Mouse (Mus musculus) embryo, embryonic 10 days (tissue): ENCODE measurements around the gene Nt5c1a.

ENCODE experiments used
- DNase-seq: peaks from one replicate; pipeline ENCODE4 v3.0.0-alpha.2; 2015; ENCODE audit warnings: low spot score

Gene Nt5c1a

DNA sequence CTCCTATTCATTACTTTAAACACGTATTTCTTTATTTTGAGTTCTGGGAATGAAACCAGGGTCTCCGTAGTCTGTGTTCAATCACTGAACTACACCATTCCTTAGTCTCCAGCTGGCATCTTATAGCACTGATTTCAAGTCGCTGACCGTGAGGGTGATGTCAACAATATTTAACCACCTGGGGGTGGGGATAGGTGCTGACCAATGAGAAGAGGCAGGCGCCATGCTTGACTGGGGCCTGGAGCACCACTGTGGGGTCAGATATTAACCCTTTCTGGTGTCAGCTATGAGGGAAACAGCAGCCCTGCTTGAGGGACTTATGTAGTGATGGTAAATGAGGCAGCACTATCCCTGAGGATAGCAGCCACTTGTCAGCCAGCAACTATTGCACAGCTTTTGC is 10.1 kb downstream of the Nt5c1a start:
- DNase-seq: no peak

DNA sequence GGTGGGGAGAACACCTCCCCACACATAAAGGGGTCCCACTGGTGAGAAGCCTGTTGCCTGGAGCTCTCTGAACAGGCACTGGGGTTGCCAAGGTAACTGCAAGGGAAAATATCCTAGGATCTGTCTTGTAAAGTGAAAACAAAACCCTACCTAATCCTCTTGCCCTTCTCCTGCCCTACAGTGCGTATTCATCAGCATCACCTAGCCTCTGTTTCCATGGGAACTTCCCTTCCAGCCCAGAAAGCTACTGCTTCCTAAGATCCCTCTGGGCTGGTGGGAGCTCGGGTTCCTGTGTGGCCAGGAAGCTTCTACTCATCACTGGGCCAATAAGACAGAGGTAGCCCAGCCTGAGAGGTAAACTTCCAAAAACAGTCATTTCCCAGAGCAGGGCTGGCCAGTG is 11.0 kb downstream of the Nt5c1a start:
- DNase-seq: no peak

DNA sequence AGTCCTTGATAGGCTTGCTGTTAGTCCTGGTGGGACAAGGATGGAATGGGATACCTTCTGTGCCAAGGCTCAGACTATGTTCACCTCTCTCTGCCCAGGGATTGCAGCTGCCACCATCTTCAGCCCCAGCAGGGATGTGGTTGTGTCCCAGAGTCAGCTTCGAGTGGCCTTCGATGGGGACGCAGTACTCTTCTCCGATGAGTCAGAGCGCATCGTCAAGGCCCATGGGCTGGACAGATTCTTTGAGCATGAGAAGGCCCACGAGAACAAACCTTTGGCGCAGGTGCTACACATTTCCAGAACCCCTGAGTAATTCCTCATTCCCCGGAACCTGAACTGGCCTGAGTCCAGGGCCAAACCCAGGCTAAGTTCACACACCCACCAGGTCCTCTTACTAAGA is 12.7 kb downstream of the Nt5c1a start:
- DNase-seq: no peak

DNA sequence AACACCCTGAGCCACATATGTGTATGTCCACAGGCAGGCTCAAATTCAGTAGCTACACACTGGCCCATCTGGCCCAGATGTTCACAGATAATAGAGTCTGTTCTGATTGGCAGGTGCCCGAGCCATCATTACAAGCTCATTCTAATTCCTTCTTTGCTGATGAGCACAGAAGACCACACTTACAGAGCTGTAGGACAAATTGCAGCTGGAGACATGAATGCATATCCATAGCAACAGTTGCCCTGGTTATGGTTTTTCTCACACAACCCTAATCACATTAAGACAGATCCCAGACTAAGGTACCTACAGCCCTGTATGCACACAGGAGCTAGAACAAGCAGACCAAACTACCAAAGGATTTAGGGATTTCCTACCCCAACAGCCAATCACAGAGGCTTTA is 14.1 kb downstream of the Nt5c1a start:
- DNase-seq: no peak

DNA sequence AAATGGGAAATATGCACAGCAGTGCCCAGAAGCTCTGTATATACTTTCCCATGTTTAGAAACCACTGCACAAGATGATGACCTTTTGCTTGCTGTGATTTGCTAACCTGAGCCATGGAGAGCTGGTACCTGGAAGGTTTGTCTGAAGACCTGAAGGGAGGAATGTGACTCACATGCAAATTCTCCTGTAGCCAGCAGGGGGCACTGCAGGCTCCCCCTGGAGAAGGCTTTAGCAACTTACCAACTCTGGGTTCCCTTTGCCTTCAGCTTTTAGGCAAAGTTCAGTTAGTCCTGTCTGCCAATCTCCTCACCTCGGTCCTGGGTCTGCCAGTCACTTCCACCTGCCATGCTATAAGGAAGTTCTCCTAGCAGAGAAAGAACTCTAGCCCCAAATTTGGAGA is 15.5 kb downstream of the Nt5c1a start:
- no peak for DNase-seq

DNA sequence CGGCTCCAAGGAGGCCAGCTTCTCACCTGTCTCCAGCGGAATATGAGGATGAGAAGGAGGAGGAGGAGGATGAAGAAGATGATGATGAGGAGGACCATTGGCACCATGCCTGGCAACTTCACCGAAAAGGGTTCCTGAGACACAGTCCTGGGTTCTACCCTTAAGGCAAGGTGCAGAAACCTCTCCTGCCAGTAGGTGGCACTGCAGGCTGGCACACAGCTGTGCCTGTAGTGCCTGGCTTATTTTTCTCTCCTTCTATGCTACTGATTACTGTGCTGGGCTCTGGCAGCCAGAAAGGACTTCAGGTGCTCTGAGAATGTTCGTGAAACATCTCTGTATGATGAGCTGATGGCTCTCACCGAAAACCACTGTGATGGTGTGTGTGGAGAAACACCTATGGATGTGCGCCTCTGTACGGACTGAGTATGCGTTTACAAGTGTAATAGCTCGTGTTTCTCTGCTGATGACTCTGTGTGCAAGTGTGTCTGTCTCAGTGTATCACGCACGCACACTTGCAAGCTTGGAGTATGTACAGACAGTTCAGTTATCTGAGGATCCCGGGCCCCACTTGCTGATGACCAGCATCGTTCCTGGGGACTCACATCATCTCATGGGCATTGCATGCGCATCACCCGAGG is 18.5 kb downstream of the Nt5c1a start:
- DNase-seq: peak; percentile 87

DNA sequence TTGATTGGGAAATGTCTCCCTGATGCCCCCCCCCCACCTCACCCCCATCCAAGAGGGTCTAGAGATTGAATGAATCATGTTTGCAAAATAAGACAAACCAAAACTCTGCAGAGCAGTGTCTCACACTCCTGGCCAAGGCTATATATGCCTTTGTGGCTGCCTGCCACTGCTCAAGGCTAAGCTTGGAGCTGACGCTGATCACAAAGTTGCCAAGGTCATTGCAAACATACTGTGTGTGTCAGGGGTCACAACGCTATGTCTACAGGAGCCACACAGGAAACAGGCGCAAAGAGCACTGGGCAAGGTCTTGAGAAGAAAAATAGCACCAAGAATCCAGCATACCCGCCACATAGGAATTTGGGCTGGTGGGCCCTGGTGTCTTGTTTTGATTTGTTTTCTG is 19.3 kb downstream of the Nt5c1a start:
- DNase-seq: no peak

DNA sequence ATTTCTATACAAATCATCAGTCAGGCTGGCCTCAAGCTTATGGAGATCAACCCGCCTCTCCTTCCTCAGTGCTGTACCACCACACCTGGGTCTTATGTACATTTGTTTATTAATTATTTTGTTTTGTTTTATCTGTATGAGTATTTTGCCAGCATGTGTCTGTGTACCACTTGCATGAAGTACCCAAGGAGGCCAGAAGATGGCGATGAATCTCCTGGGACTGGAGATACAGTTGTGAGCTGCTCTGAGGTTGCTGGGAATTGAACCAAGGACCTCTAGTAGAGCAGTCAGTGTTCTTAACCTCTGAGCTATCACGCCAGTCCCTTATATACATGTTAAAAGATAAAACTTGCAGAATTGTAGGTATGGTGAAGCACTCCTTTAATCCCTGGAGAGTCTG is 22.0 kb downstream of the Nt5c1a start:
- no peak for DNase-seq

DNA sequence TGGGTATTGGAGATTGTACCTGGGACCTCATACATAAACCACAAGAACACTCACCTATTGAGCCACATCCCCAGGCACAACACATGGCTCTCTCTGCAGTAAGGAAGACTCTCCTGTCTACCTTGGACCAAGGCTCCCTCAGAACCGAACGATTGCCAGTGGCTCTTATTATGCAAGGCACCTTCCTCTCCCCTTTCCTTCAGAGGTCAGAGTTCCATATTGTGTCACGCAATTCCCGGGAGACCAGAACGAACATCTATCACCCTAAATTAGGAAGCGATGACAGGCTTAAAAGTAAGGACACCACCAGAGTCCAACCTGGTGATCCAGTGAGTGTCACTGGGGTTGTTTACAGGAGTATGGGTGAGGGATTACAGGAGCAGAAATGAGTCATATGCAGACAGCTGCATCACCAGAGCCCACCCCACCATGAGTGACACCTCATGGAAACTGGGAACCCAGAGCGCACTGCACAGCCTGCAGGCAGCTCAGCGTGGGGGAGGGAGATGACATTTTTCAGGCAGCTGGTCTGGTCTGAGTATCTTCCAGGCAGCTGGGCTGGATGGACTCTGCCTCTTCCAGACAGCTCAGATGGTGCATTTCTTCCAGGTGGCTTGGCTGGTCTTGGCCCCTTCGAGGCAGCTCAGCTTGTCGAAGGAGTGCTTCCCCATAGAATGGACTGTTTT is 24.6 kb downstream of the Nt5c1a start:
- no peak for DNase-seq

DNA sequence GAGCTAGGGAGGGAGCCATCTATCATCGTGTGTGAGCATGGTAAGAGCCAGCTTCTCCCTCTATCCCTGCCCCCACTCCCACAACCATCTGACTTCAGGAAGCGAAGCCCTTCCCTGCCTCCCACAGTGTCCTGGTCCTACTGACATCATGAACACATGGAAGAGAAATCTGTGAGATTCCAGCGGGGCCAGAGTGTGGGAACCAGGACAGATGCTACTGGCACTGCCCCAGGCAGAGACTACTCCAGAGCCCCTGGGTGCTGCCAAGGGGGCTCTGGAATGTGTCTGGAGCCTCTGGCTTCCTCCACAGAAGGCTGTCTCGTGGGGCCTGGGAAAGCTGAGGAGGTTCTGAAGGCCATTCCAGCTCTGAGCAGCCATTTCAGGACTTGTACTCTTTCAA is 26.4 kb downstream of the Nt5c1a start:
- peak; percentile 44 for DNase-seq

DNA sequence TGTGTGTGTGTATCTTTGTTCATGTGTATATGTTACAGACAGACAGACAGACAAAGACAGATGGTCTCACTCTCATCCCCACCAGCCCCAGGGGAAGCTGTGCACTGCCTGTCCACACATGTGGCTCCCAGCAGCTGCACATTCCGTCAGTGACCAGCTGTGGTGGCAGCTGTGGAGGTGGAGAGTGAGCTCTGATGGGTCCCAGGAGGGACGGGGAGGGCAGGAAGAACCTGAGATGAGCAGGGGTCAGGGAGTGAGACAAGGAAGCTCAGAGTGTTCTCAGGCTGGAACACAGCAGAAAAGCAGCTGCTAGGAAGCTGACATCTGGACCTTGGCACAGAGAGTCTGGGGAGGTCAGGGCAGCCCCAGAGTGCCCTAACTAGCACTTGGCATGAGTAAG is 27.0 kb downstream of the Nt5c1a start:
- DNase-seq: peak; percentile 71

DNA sequence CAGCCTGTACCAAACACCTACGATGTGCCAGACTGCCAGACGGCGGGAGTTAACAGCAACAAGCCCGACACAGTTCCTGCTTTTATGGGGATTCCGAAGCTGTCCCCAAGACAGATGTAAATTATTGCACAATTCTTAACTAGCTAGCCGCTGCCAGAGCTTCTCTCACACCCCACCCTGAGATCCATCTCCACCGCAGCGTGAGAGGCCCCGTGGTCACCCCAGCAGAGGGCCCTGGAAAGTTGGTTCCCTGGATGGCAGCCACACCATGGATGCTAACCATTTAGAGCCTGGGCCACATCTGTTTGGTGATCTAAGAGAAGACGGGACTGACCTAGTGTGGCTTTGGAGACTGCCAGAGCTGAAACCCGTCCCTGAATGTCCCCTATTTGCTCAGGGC is 27.9 kb downstream of the Nt5c1a start:
- no peak for DNase-seq

DNA sequence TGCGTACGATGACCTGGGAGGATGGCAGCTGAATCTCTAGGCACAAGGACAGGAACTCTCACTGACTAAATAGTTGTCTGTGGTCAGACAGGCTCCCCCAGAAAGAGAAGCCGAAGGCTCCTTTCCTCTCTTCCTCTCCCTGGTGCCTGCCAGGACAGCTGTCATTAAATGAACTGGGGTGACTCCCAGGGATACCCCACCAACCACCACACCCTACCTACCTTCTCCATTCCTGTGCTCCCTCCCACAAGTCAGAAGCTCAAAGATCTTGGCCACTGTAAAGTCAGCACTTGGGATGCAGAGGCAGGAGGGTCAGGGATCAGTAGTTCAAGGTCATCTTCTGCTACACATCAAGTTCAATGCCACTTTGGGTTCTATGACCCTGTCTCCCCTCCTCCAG is 31.5 kb downstream of the Nt5c1a start:
- DNase-seq: no peak

DNA sequence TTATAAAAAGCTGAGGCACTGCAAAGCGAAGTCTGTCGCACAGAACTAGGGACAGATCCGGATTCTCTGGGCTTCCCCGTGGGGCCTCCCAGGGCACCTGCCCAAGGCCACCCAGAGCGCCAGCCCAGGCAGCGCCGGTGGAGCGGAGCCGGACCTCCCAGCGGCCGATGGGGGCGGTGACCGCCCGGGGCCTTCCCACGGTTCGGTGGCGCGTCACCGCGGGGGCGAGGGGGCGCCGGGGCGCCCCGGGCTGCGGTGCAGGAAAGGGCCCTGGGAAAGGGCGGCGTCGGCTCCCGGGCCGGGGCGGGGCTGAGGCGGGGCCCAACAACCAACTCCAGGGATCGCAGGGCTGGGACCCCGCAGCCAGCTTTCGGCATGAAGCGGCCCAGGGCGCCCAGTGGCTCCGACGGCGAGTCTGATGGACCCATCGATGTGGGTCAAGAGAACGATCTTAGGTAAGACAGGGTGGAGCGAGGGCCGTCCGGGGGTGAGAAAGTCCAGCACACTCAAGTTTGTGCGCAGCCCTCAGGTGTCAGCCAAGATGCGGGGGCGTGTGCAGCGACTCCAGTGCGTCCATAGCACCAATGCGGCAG is 32.3 kb downstream of the Nt5c1a start, which contains the start of gene Heyl:
Gene Heyl, plus strand, starts transcription at position 65 of the 593 bp plus-strand sequence.
- DNase-seq: no peak

DNA sequence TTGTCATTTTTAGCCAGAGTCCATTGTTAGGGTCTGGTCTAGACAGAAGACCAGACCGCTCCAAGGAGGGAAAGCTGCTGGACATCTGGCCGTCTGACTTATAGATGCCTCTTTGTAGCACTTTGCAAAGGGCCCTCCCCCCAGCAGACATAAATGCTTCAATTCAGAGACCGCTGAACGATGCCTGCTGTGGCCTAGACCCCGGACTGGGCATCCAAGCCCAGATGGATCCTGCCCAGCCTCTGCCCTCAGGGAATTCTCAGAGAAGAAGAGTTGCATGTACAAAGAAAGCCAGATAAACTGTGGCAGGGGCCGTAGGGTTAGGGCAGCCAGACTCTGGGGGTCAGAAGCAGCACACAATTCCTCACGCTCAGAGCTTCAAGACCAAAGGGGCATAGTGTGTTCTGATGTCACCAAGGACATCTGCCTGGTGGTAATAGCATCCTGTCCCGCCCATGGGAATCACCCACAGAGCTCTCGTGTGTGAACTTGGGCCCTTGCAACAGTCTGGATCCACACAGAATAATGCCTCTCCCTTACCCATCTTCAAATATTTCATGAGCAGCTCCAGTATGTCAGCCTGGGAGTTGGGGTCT is 34.6 kb downstream of the Nt5c1a start:
- DNase-seq: peak; percentile 57

DNA sequence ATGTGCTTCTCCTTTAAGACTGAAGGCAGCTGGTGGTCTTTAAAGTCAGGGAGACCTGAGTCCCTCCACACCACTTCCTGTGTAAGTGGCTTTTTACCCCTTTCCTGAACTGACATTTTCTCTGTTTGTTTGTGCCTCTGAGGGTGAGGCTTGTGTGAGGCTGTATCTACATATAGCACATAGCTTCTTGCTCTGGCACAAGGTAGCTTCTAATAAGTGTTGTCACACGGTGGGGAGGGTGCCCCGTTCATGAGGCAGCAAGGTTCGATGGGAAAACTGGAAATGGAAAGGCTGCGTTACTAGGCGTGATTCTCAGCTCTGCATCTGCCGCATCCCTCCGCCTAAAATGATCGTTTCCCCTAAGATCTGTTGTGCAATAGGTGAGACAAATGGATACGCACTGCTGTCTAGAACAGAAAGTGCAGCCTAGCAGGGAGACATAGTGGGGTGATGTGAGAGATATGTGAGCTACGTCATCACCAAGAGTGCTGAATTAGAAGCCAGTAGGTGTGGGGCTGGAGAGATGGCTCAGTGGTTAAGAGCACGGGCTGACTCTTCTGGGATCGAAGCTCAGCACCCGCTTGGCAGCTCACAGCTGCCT is 35.2 kb downstream of the Nt5c1a start:
- no peak for DNase-seq

DNA sequence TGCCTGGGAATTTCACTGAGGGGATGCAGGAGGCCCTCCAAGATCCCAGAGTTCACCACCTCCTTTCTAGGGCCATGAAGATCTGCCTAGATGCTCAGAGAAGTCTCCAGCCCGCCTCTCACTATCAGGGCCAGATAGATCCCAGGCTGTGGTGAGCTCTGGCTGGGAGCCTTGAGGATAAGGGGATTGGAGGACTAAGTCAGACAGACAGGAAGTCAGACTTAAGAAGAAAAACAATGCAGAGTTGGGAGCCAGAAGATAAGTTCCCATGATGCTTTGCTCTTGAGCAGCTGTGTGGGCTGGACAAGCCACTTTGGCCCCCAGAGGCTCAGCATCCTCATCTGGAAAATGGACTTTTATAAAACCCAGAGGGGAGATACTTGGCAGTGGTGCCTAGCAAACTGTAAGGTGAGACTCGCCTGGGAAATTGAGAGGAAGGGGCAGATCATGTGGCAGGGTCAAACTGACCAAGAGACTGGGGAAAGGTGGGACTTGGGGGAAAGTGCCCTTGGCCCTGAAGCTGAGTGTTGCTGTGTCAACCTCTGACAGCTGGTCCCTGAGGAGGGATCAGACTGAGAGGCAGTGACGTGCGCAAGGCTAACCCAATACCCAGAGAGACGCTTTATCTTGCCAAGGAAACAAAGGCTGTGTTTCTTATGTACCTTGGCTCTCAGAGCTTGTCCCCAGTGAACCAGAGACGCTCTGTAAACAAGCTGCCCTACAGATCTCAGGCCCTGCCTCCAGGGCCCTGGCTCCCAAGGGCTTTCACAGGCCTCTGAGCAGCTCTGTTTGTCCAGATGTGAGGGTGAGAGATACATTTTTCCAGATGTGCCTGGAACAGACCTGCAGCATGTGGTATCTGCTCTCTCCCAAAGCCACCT is 36.3 kb downstream of the Nt5c1a start:
- DNase-seq: peak; percentile 35

DNA sequence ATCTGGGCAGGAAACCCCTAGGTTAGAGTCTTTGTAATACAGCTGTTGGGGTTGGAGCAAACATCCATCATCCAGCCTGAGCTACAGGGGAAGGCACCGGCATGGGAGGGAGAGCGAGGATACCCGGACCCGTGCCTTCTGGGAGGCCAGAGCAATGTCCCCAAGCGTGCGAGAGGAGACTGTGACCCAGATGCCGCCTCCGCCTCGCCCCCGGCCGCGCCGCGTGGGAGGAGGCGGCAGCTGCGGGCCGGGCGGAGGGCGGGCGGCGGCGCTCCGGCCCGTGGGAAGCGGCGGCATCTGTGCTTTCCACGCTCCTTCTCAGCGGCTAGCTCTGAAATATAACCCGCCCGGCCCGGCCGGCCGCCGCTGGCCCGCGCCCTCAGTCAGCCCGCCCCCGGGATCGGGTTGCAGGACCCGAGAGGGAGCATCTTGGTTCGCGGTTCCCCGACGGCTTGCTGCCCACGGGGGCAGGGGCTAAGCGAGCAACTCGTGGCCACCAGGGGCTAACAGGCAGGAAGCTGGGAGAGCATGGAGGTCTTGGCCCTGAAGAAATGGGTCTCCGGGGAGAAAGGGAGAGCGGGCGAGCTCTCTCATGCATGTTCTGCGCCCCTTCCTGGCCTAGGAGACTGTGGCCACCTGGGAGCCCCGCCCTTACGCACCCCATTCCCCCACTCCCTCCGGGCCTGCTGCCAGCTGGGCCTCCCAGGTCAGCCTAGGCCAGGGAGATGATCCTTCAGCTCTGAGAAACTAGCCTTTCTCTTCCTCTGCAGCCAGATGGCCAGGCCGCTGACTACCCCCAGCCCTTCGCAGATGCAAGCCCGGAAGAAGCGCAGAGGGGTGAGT is 38.3 kb downstream of the Nt5c1a start:
- peak; percentile 77 for DNase-seq

DNA sequence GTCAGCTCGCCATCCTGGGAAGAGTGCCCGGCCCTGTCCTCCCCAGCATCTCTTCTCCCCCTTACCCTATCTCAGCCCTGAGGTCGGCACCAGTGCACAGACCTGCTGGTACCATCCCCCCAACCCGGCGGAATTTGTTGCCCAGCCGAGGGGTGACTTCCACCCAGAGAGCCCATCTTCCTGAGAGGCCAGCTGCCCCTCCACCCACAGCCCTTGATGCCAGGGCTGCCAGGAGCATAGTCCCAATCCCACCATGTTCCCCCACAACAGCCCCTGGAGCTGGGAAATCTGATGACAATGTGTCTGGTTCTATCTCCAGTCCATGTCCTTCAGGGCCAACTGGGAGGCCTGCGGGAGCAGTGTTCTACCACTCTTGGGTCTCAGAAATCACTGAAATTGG is 44.9 kb downstream of the Nt5c1a start:
- DNase-seq: no peak

DNA sequence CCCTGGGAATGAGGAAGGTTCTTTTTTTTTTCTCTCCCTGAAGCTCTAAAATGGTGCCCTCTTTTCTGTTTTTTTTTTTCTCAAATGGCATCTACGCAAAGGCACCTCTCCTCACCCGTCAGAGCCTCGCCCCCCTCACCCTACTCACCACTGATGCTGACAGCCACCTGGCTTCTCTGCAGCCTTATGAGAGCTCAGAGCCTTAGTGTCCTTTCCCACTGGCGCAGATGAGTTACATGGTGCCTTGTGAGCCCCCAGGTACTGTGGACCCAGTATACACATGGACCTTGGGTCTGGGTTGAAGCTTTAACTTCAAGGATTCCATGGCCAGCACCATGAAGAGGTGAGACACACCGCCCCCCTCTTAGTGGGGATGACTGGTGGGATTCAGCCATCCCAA is 45.3 kb downstream of the Nt5c1a start:
- no peak for DNase-seq
